Mouse (Mus musculus): Measurements from ENCODE around the gene Actb. TPM values are rescaled to one million over a fixed set of nuclear protein-coding genes. Genes with fewer than 3 reads are reported as not detected.

Gene Actb
- polyA plus RNA-seq, 1 experiment from 2014 or later = 22,808 TPM

DNA sequence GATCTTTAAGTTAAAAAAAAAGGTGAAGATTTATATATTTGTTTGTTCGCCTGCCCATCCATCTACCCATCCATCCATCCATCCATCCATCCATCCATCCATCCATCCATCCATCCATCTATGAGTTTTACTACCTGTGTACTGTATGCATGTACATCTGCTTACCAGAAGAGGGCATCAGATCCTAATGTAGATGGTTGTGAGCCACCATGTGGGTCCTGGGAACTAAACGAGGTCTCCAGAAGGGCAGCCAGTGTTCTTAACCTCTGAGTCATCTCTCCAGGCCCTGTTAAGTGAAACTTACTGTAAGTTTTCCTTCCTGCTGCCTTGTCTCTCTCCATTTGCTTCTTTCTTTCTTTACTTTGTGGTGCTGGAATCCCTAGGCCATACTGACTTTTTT lies 33.8 kb upstream of the Actb start:
- Histone ChIP-seq H3K4me3 (ENCODE audit: low read depth, low read length) (no peak overlapping the region), H3K4me1 (replicated peaks; ENCODE audit: control insufficient read depth, insufficient read depth, low read length) (no peaks in the 10 kb centered on the region), H3K9me3 (ENCODE audit: control insufficient read depth) (no peaks in the 10 kb centered on the region), H3K4me2 (replicated peaks; ENCODE audit: low read depth) (no peak overlapping the region), H3K27me3 (replicated peaks; ENCODE audit: control insufficient read depth, insufficient read depth, low read length) (no peaks in the 10 kb centered on the region), H3K36me3 (ENCODE audit: control insufficient read depth, insufficient read depth) (no peaks in the 10 kb centered on the region), H3K27ac (ENCODE audit: low read depth, low read length) (no peak overlapping the region), H3K9ac (ENCODE audit: low read depth, low read length) (no peak overlapping the region)
- peak; percentile 61 for TF ChIP-seq CTCF (IDR thresholded peaks at IDR 0.05; ENCODE audit: low read depth)
- WGBS = 59% methylated on average over 2 of the region's 2 CpGs
- ATAC-seq = no peak

DNA sequence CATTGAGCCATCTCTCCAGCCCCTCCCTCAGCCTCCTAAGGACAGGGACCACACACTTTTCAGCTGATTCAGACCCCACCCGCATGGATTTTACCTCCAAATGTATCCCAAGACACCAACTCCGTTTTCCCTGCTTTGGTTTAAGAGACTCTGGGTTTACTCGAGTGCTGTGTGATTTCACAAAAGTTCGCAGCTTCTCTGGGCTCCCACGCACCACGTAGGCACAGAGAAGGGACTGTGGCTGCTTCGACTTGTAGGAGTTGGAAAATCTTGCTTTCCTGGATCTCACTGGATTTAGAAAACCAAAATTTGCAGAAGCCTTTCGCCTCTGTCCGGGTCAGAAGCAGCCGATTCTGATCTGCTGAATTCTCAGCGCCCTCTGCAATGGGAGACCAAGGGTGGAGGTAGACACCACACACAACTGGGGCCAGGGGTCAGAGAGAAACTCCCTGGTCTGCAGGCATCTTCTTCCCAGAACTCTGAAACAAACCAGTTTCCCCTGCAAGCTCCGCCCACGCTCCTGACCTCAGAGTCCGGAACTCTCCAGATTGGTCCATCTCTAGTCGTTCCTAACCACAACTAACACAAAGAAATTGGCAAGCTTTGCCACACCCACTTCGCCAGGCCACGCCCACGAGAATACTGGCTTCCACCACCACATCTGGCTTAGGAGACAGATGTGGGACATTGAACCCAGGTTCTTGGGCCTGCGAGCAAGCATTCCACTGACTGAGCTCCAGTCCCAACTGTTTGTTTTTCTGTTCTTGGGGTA lies 31.6 kb upstream of the Actb start:
- H3K4me2 ChIP-seq (replicated peaks; ENCODE audit: low read depth) = no peak overlapping the region
- no peaks in the 10 kb centered on the region for H3K9me3 ChIP-seq (ENCODE audit: control insufficient read depth)
- ATAC-seq = no peak
- H3K27me3 ChIP-seq (replicated peaks; ENCODE audit: control insufficient read depth, insufficient read depth, low read length) = no peaks in the 10 kb centered on the region
- no peak overlapping the region for H3K27ac ChIP-seq (ENCODE audit: low read depth, low read length)
- H3K36me3 ChIP-seq (ENCODE audit: control insufficient read depth, insufficient read depth) = no peaks in the 10 kb centered on the region
- no peak overlapping the region for H3K9ac ChIP-seq (ENCODE audit: low read depth, low read length)
- 40% methylated on average over 19 of the region's 19 CpGs for WGBS
- TF ChIP-seq CTCF (IDR thresholded peaks at IDR 0.05; ENCODE audit: low read depth) = 0 out of 2 replicates have a peak, but pooled peaks have one; percentile 1
- H3K4me3 ChIP-seq (ENCODE audit: low read depth, low read length) = no peak overlapping the region
- H3K4me1 ChIP-seq (replicated peaks; ENCODE audit: control insufficient read depth, insufficient read depth, low read length) = no peaks in the 10 kb centered on the region

DNA sequence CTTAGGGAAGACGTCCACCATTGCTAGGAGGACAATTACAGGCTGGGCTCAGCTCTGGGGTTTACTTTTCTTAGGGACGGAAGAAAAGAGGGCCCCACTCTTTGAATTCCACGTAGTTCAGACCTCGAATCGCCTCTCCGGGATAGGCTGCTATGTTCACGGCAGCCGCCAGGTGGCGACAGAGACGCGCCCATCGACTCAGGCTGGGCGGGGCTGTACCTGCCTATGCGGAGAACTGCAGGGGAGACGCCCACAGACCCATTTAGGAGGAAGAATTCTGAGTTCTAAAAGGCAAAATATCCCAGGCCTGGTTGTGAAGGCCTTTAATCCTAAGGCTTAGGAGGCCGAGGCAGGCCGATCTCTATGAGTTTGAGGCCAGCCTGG lies 29.8 kb upstream of the Actb start:
- H3K27me3 ChIP-seq (replicated peaks; ENCODE audit: control insufficient read depth, insufficient read depth, low read length) = no peaks in the 10 kb centered on the region
- peak; percentile 29 for ATAC-seq
- TF ChIP-seq CTCF (IDR thresholded peaks at IDR 0.05; ENCODE audit: low read depth) = peak; percentile 99
- WGBS = 5% methylated on average over 17 of the region's 17 CpGs
- peak overlapping the region; percentile 65 for H3K4me2 ChIP-seq (replicated peaks; ENCODE audit: low read depth)
- peak overlapping the region; percentile 14; the same call in 1 of the 2 replicates for H3K4me3 ChIP-seq (ENCODE audit: low read depth, low read length)
- H3K27ac ChIP-seq (ENCODE audit: low read depth, low read length) = no peak overlapping the region
- no peaks in the 10 kb centered on the region for H3K9me3 ChIP-seq (ENCODE audit: control insufficient read depth)
- H3K9ac ChIP-seq (ENCODE audit: low read depth, low read length) = no peak overlapping the region
- no peaks in the 10 kb centered on the region for H3K36me3 ChIP-seq (ENCODE audit: control insufficient read depth, insufficient read depth)
- 0 out of 2 replicates have a peak, but pooled peaks cover 3% of the 10 kb centered on the region for H3K4me1 ChIP-seq (replicated peaks; ENCODE audit: control insufficient read depth, insufficient read depth, low read length)

DNA sequence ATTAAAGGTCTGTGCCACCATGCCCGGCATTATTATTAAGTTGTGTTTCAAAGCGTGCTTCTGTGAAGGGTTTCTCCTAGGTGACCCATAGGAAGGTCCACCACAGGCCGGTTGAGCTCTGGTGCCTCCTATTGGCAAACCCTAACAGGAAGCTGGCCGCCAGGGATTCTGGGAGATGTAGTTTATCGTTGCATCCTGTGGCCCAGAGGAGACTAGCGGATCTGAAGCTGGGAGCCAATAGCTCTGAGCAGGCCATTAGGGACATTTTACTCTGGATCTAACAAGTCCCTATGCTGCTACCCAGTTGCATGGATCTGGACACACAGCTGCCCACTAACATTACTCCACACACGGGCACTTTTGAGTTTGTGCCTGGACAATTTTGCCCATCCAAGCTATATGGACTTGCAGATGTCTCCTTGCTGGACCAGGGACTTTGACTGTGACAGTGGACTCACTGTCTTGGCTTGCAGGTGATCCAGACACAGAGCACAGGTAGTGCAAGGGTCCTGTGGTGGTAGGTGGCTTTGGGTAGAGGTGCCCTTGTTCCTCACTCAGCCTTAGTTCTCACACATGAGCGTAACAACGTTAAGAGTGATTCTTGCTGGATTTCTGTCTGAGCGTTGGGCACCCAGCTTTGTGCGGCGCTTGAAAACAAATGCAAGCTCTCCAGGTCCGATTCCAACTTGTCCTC lies 29.2 kb upstream of the Actb start:
- Histone ChIP-seq H3K4me1 (replicated peaks; ENCODE audit: control insufficient read depth, insufficient read depth, low read length) (0 out of 2 replicates have a peak, but pooled peaks cover 3% of the 10 kb centered on the region), H3K9ac (ENCODE audit: low read depth, low read length) (no peak overlapping the region), H3K36me3 (ENCODE audit: control insufficient read depth, insufficient read depth) (no peaks in the 10 kb centered on the region), H3K4me2 (replicated peaks; ENCODE audit: low read depth) (peak overlapping the region; percentile 65), H3K27me3 (replicated peaks; ENCODE audit: control insufficient read depth, insufficient read depth, low read length) (no peaks in the 10 kb centered on the region), H3K27ac (ENCODE audit: low read depth, low read length) (0 out of 2 replicates have a peak overlapping the region, but pooled peaks have one; percentile 9), H3K9me3 (ENCODE audit: control insufficient read depth) (no peaks in the 10 kb centered on the region), H3K4me3 (ENCODE audit: low read depth, low read length) (peak overlapping the region; percentile 14; the same call in 1 of the 2 replicates)
- peak; percentile 44; the same call in 1 of the 2 replicates for ATAC-seq
- peak; percentile 79 for TF ChIP-seq CTCF (IDR thresholded peaks at IDR 0.05; ENCODE audit: low read depth)
- WGBS = 23% methylated on average over 13 of the region's 13 CpGs

DNA sequence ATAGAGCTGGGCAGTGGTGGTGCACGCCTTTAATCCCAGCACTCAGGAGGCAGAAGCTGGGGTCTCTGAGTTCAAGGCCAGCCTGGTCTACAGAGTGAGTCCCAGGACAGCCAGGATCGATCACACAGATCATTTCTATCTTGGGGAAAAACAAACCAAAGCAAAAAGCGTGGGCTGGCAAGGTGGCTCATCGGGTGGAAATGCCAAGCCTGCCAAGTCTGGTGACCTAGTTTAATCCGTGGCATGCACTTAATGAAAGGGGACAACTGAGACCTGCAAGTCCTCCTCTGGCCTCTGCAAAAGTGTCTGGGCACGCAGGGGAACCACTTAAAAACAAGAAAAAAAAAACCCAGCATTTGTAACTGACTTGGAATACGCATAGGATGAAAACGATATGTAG lies 26.2 kb upstream of the Actb start:
- H3K9ac ChIP-seq (ENCODE audit: low read depth, low read length) = no peak overlapping the region
- H3K4me2 ChIP-seq (replicated peaks; ENCODE audit: low read depth) = peak overlapping the region; percentile 49; the same call in 1 of the 2 replicates
- H3K27me3 ChIP-seq (replicated peaks; ENCODE audit: control insufficient read depth, insufficient read depth, low read length) = no peaks in the 10 kb centered on the region
- no peak overlapping the region for H3K27ac ChIP-seq (ENCODE audit: low read depth, low read length)
- ATAC-seq = no peak
- TF ChIP-seq CTCF (IDR thresholded peaks at IDR 0.05; ENCODE audit: low read depth) = no peak
- 79% methylated on average over 8 of the region's 8 CpGs for WGBS
- no peak overlapping the region for H3K4me3 ChIP-seq (ENCODE audit: low read depth, low read length)
- no peaks in the 10 kb centered on the region for H3K9me3 ChIP-seq (ENCODE audit: control insufficient read depth)
- H3K4me1 ChIP-seq (replicated peaks; ENCODE audit: control insufficient read depth, insufficient read depth, low read length) = peaks cover 7% of the 10 kb centered on the region; the same call in 1 of the 2 replicates
- no peaks in the 10 kb centered on the region for H3K36me3 ChIP-seq (ENCODE audit: control insufficient read depth, insufficient read depth)

DNA sequence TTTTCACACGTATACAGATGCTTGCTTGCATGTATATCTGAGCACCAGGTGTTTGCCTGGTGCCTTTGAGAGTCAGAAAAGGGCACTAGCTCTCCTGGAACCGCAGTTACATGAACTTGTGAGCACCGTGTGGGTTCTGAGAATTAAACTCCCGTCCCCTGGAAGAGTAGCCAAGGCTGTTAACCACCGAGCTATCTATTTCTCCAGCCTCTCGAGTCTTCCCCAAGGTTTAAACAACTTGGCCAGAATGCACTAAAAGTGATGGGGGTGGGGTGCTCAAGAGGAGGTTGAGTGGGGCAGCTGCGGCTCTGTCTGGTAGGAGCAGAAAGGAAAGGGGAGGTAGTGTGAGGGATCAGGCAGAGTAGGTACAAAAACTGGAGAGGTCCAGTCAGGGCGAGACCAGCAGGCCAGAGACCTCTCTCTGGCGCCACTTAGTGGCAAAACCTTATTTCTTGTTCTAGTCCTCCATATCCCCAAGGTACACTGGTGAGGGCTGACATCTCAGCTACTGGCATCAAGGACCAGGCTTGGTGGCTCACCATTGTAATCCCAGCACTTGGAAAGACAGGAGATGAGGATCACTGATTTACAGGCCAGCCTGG lies 25.6 kb upstream of the Actb start:
- 23% methylated on average over 9 of the region's 9 CpGs for WGBS

More for the DNA sequence above, 25.6 kb upstream of the Actb start:
- H3K27me3 ChIP-seq (replicated peaks; ENCODE audit: control insufficient read depth, insufficient read depth, low read length) = no peaks in the 10 kb centered on the region
- TF ChIP-seq CTCF (IDR thresholded peaks at IDR 0.05; ENCODE audit: low read depth) = peak; percentile 94
- peak; percentile 44; the same call in 1 of the 2 replicates for ATAC-seq
- peaks cover 7% of the 10 kb centered on the region; the same call in 1 of the 2 replicates for H3K4me1 ChIP-seq (replicated peaks; ENCODE audit: control insufficient read depth, insufficient read depth, low read length)
- H3K4me2 ChIP-seq (replicated peaks; ENCODE audit: low read depth) = peak overlapping the region; percentile 49
- no peak overlapping the region for H3K4me3 ChIP-seq (ENCODE audit: low read depth, low read length)
- 0 out of 2 replicates have a peak overlapping the region, but pooled peaks have one; percentile 11 for H3K9ac ChIP-seq (ENCODE audit: low read depth, low read length)
- no peaks in the 10 kb centered on the region for H3K9me3 ChIP-seq (ENCODE audit: control insufficient read depth)
- H3K27ac ChIP-seq (ENCODE audit: low read depth, low read length) = peak overlapping the region; percentile 21; the same call in 1 of the 2 replicates
- H3K36me3 ChIP-seq (ENCODE audit: control insufficient read depth, insufficient read depth) = no peaks in the 10 kb centered on the region

Data from intestine, postnatal 0 days (tissue).